43 mouse cellular contexts compared by ENCODE assay signal in genomic region chr9:119255096-119255495, GRCm38 (mm10). TPM values are rescaled to one million over a fixed set of nuclear protein-coding genes. Genes with fewer than 3 reads are reported as not detected.
"Had no signal": no experiment of that assay in that cellular context is flagged by ENCODE, and none has a peak within 500 bp of the region (broad histone marks: within the 10 kb centered on the region; RNA-seq: fewer than 3 reads in every experiment).

No protein-coding gene starts in this region.

- H3K9me3 ChIP-seq: limb, embryonic 10.5 days; limb, embryonic 12.5 days; limb, embryonic 13.5 days; limb, embryonic 15.5 days; liver, embryonic 12.5 days; liver, embryonic 13.5 days; liver, embryonic 15.5 days; lung, embryonic 15.5 days; megakaryocyte, embryonic 14.5 days; midbrain, embryonic 10.5 days; midbrain, embryonic 12.5 days; midbrain, embryonic 13.5 days; midbrain, embryonic 15.5 days had no signal

- H3K27me3 ChIP-seq: limb, embryonic 12.5 days; limb, embryonic 13.5 days; limb, embryonic 15.5 days; liver, embryonic 12.5 days; liver, embryonic 13.5 days; liver, embryonic 15.5 days; lung, embryonic 15.5 days; megakaryocyte, embryonic 14.5 days; midbrain, embryonic 12.5 days; midbrain, embryonic 13.5 days; midbrain, embryonic 15.5 days had no signal

- H3K27ac ChIP-seq: limb, embryonic 10.5 days; limb, embryonic 12.5 days; limb, embryonic 13.5 days; limb, embryonic 15.5 days; liver, embryonic 12.5 days; liver, embryonic 13.5 days; liver, embryonic 14.5 days; liver, embryonic 15.5 days; lung, embryonic 15.5 days; macrophage; midbrain, embryonic 10.5 days; midbrain, embryonic 12.5 days; midbrain, embryonic 13.5 days; midbrain, embryonic 15.5 days had no signal

- DNase-seq: left cerebral cortex, postnatal 4 days; liver; liver, embryonic 13.5 days; liver, postnatal 0 days; lung, adult 18-20 months; lung, adult 2 months; lung, embryonic 14.5 days; lung, postnatal 10 days; lung, postnatal 14 days; lung, postnatal 36 days; lung, postnatal 4 days; midbrain, embryonic 14.5 days had no signal

- H3K4me2 ChIP-seq: limb, embryonic 12.5 days; limb, embryonic 13.5 days; limb, embryonic 15.5 days; liver, embryonic 11.5 days; liver, embryonic 12.5 days; liver, embryonic 13.5 days; liver, embryonic 15.5 days; lung, embryonic 14.5 days; lung, embryonic 15.5 days; midbrain, embryonic 11.5 days; midbrain, embryonic 12.5 days; midbrain, embryonic 13.5 days; midbrain, embryonic 15.5 days had no signal

- H3K9ac ChIP-seq: limb, embryonic 12.5 days; limb, embryonic 13.5 days; limb, embryonic 15.5 days; liver, embryonic 12.5 days; liver, embryonic 13.5 days; liver, embryonic 14.5 days; liver, embryonic 15.5 days; liver, postnatal 0 days; lung, embryonic 14.5 days; lung, embryonic 15.5 days; midbrain, embryonic 12.5 days; midbrain, embryonic 13.5 days; midbrain, embryonic 15.5 days had no signal

- H3K4me1 ChIP-seq: limb, embryonic 10.5 days; limb, embryonic 12.5 days; limb, embryonic 13.5 days; limb, embryonic 15.5 days; liver, embryonic 12.5 days; liver, embryonic 13.5 days; liver, embryonic 15.5 days; lung, embryonic 15.5 days; midbrain, embryonic 10.5 days; midbrain, embryonic 12.5 days; midbrain, embryonic 13.5 days; midbrain, embryonic 15.5 days had no signal

- ATAC-seq: liver, embryonic 12.5 days; liver, postnatal 0 days; lung, postnatal 0 days; midbrain, embryonic 13.5 days; midbrain, embryonic 15.5 days; midbrain, embryonic 16.5 days had no signal

- H3K4me3 ChIP-seq: limb, embryonic 10.5 days; limb, embryonic 12.5 days; limb, embryonic 13.5 days; limb, embryonic 15.5 days; liver, embryonic 12.5 days; liver, embryonic 13.5 days; liver, embryonic 15.5 days; lung, embryonic 15.5 days; megakaryocyte, embryonic 14.5 days; midbrain, embryonic 10.5 days; midbrain, embryonic 12.5 days; midbrain, embryonic 13.5 days; midbrain, embryonic 15.5 days; myocyte had no signal

RNA-seq across cellular contexts. Expression of gene Slc22a13, which starts 46.2 kb away (rescaled TPM):
- total RNA-seq: left cerebral cortex, postnatal 10 days; left cerebral cortex, postnatal 25 days; left cerebral cortex, postnatal 36 days; left cerebral cortex, postnatal 4 days; liver, adult 2 months; megakaryocyte progenitor cell, adult 5-6 weeks; megakaryocyte, adult 5-6 weeks; megakaryocyte-erythroid progenitor cell, adult 5-6 weeks; midbrain, postnatal 0 days; monocyte, adult 5-6 weeks had no signal
- polyA plus RNA-seq: limb, embryonic 10.5 days; limb, embryonic 11.5 days; limb, embryonic 12.5 days; limb, embryonic 13.5 days; limb, embryonic 15.5 days; liver, embryonic 11.5 days; liver, embryonic 12.5 days; liver, embryonic 13.5 days; liver, embryonic 15.5 days; liver, postnatal 0 days; lung, embryonic 14.5 days; lung, embryonic 15.5 days; lung, embryonic 16.5 days; lung, postnatal 0 days; macrophage; midbrain, embryonic 10.5 days; midbrain, embryonic 11.5 days; midbrain, embryonic 12.5 days; midbrain, embryonic 13.5 days; midbrain, embryonic 15.5 days; midbrain, embryonic 16.5 days; myocyte; neural tube, embryonic 11.5 days had no signal
